Mouse (Mus musculus) cerebellum, adult 2 months (tissue): ENCODE measurements at regions not wholly inside any gene's neighbourhood (a gene's known extent, or its start where the extent isn't known, plus 50 kb on each side); places are given as distances from the start of the nearest gene placed in this dataset.

Experiments
- CTCF ChIP-seq: fragments of 200-500 bp; IDR thresholded peaks from 2 replicates; pipeline ENCODE4 v1.5.1; 2011; ENCODE audit warnings: low read depth, mild to moderate bottlenecking, control low read depth, low read length, moderate library complexity, borderline replicate concordance; ENCODE audit not compliant: insufficient read depth
- POLR2A ChIP-seq: fragments of 200-500 bp; IDR thresholded peaks from 2 replicates; pipeline ENCODE4 v1.6.1; 2011; ENCODE audit warnings: low read length, control low read depth, borderline replicate concordance; ENCODE audit not compliant: insufficient read depth

- TF ChIP-seq CTCF (no peak), POLR2A (no peak)
These were observed 319.6 kb downstream of the Ipmk start for GRCm38 (mm10) chr10:71667160-71667571.
